Mouse (Mus musculus) spleen, adult 2 months (tissue): ENCODE results near the gene Myo18a.

Experiments
- CTCF ChIP-seq: fragments of 200-500 bp; IDR thresholded peaks from 2 replicates; pipeline ENCODE4 v1.5.1; 2011; ENCODE audit warnings: mild to moderate bottlenecking, inconsistent platforms; ENCODE audit not compliant: insufficient read depth, insufficient read length, insufficient replicate concordance; ENCODE audit errors: extremely low read depth
- POLR2A ChIP-seq: fragments of 200-500 bp; IDR thresholded peaks from 2 replicates; pipeline ENCODE4 v1.6.1; 2011; ENCODE audit warnings: low read depth, low read length, inconsistent platforms

- TF ChIP-seq CTCF (no peak), POLR2A (no peak)
Observed at GRCm38 (mm10) chr11:77813969-77814368, 50.9 kb downstream of the Myo18a start.
